Mouse (Mus musculus) ES-E14 (cell line): ENCODE results near the gene Tph1.

Experiments used
- CHD2 ChIP-seq: IDR thresholded peaks from 2 replicates; pipeline ENCODE4 v1.6.1; 2014; ENCODE audit warnings: mild to moderate bottlenecking, low read depth, low read length, inconsistent platforms
- HCFC1 ChIP-seq: IDR thresholded peaks from 2 replicates; pipeline ENCODE4 v1.6.1; 2012; ENCODE audit warnings: low read length, inconsistent platforms, borderline replicate concordance; ENCODE audit not compliant: insufficient read depth
- MAFK ChIP-seq: IDR thresholded peaks from 2 replicates; pipeline ENCODE4 v1.6.1; 2014; ENCODE audit warnings: mild to moderate bottlenecking, low read depth, low read length, inconsistent platforms; ENCODE audit not compliant: insufficient read depth
- ZC3H11A ChIP-seq: IDR thresholded peaks from 2 replicates; pipeline ENCODE4 v1.6.1; 2012; ENCODE audit warnings: low read depth, mild to moderate bottlenecking, inconsistent platforms, low read length, borderline replicate concordance
- ZNF384 ChIP-seq: IDR thresholded peaks from 2 replicates; pipeline ENCODE4 v1.6.1; 2012; ENCODE audit warnings: low read depth, low read length, inconsistent platforms

DNA sequence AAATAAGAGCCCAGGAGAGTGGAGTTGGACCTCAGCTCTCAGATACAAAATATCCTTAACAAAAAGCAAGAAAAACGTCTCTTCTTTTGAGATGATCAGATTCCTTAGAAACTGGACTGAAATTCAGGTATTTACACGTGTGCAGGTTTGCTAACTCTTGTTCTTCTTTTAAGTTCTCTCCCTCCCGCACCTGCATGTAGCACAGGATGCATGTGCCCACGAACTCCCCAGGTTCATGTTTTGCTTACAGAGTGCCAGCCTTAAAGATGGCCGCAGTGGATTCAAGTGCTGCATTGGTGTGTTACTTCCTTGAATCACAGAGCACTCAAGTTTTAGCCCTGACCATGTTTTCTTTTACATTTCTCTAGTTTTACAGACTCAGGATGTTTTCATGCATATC, 14.5 kb upstream of the Tph1 start:
- TF ChIP-seq ZC3H11A (no peak), ZNF384 (no peak), HCFC1 (no peak), CHD2 (no peak), MAFK (no peak)
